Mouse (Mus musculus): Measurements from ENCODE around the gene Pid1. TPM values are rescaled to one million over a fixed set of nuclear protein-coding genes. Genes with fewer than 3 reads are reported as not detected.

The Pid1 gene
- polyA plus RNA-seq, 1 experiment from 2014 or later = 107 TPM

GRCm38 (mm10) chr1:84396787-84397186, 32.8 kb upstream of the Pid1 start:
- Histone ChIP-seq H3K9ac (ENCODE audit: low read depth, low read length) (no peak overlapping the region), H3K4me2 (ENCODE audit: low read length) (no peak overlapping the region), H3K4me3 (ENCODE audit: low read length) (no peak overlapping the region), H3K9me3 (ENCODE audit: control insufficient read depth, low read length) (no peaks in the 10 kb centered on the region), H3K27ac (ENCODE audit: low read depth, low read length) (no peak overlapping the region), H3K36me3 (ENCODE audit: control insufficient read depth, insufficient read depth, low read length) (no peaks in the 10 kb centered on the region), H3K4me1 (ENCODE audit: control insufficient read depth, insufficient read depth, low read depth, low read length) (no peaks in the 10 kb centered on the region), H3K27me3 (replicated peaks; ENCODE audit: control insufficient read depth, insufficient read depth, low read length) (no peaks in the 10 kb centered on the region)
- no peak for ATAC-seq
- 77% methylated on average over 3 of the region's 3 CpGs for WGBS

GRCm38 (mm10) chr1:84395928-84396327, 31.9 kb upstream of the Pid1 start:
- H3K4me2 ChIP-seq (ENCODE audit: low read length) = no peak overlapping the region
- no peaks in the 10 kb centered on the region for H3K4me1 ChIP-seq (ENCODE audit: control insufficient read depth, insufficient read depth, low read depth, low read length)
- H3K9me3 ChIP-seq (ENCODE audit: control insufficient read depth, low read length) = no peaks in the 10 kb centered on the region
- H3K9ac ChIP-seq (ENCODE audit: low read depth, low read length) = no peak overlapping the region
- H3K27me3 ChIP-seq (replicated peaks; ENCODE audit: control insufficient read depth, insufficient read depth, low read length) = no peaks in the 10 kb centered on the region
- WGBS = 80% methylated on average over 8 of the region's 8 CpGs
- H3K4me3 ChIP-seq (ENCODE audit: low read length) = no peak overlapping the region
- no peak overlapping the region for H3K27ac ChIP-seq (ENCODE audit: low read depth, low read length)
- no peaks in the 10 kb centered on the region for H3K36me3 ChIP-seq (ENCODE audit: control insufficient read depth, insufficient read depth, low read length)
- ATAC-seq = no peak

- H3K36me3 ChIP-seq (ENCODE audit: control insufficient read depth, insufficient read depth, low read length) = no peaks in the 10 kb centered on the region
- H3K4me2 ChIP-seq (ENCODE audit: low read length) = no peak overlapping the region
- 94% methylated on average over 4 of the region's 4 CpGs for WGBS
- no peaks in the 10 kb centered on the region for H3K9me3 ChIP-seq (ENCODE audit: control insufficient read depth, low read length)
- H3K27ac ChIP-seq (ENCODE audit: low read depth, low read length) = no peak overlapping the region
- H3K4me3 ChIP-seq (ENCODE audit: low read length) = no peak overlapping the region
- H3K27me3 ChIP-seq (replicated peaks; ENCODE audit: control insufficient read depth, insufficient read depth, low read length) = no peaks in the 10 kb centered on the region
- no peak for ATAC-seq
- no peak overlapping the region for H3K9ac ChIP-seq (ENCODE audit: low read depth, low read length)
- H3K4me1 ChIP-seq (ENCODE audit: control insufficient read depth, insufficient read depth, low read depth, low read length) = no peaks in the 10 kb centered on the region; the same call in 1 of the 2 replicates
These were observed 27.0 kb upstream of the Pid1 start for GRCm38 (mm10) chr1:84390961-84391360.

- Histone ChIP-seq H3K9ac (ENCODE audit: low read depth, low read length) (no peak overlapping the region), H3K36me3 (ENCODE audit: control insufficient read depth, insufficient read depth, low read length) (peaks cover 8% of the 10 kb centered on the region), H3K4me2 (ENCODE audit: low read length) (no peak overlapping the region), H3K9me3 (ENCODE audit: control insufficient read depth, low read length) (no peaks in the 10 kb centered on the region), H3K27ac (ENCODE audit: low read depth, low read length) (peak overlapping the region; percentile 56; the same call in 1 of the 2 replicates), H3K4me1 (ENCODE audit: control insufficient read depth, insufficient read depth, low read depth, low read length) (no peaks in the 10 kb centered on the region; the same call in 1 of the 2 replicates), H3K4me3 (ENCODE audit: low read length) (no peak overlapping the region), H3K27me3 (replicated peaks; ENCODE audit: control insufficient read depth, insufficient read depth, low read length) (no peaks in the 10 kb centered on the region)
- WGBS = 47% methylated on average over 4 of the region's 4 CpGs
- ATAC-seq = peak; percentile 57
These were observed 23.6 kb upstream of the Pid1 start for GRCm38 (mm10) chr1:84387616-84388015.

GRCm38 (mm10) chr1:84386481-84387146, 22.6 kb upstream of the Pid1 start:
- ATAC-seq = no peak
- peaks cover 8% of the 10 kb centered on the region for H3K36me3 ChIP-seq (ENCODE audit: control insufficient read depth, insufficient read depth, low read length)
- H3K9me3 ChIP-seq (ENCODE audit: control insufficient read depth, low read length) = no peaks in the 10 kb centered on the region
- H3K9ac ChIP-seq (ENCODE audit: low read depth, low read length) = no peak overlapping the region
- H3K27ac ChIP-seq (ENCODE audit: low read depth, low read length) = no peak overlapping the region; the same call in 1 of the 2 replicates
- H3K4me3 ChIP-seq (ENCODE audit: low read length) = no peak overlapping the region
- no peaks in the 10 kb centered on the region; the same call in 1 of the 2 replicates for H3K4me1 ChIP-seq (ENCODE audit: control insufficient read depth, insufficient read depth, low read depth, low read length)
- WGBS = 62% methylated on average over 8 of the region's 8 CpGs
- H3K4me2 ChIP-seq (ENCODE audit: low read length) = no peak overlapping the region
- H3K27me3 ChIP-seq (replicated peaks; ENCODE audit: control insufficient read depth, insufficient read depth, low read length) = no peaks in the 10 kb centered on the region

GRCm38 (mm10) chr1:84382709-84383108, 18.7 kb upstream of the Pid1 start:
- Histone ChIP-seq H3K4me2 (ENCODE audit: low read length) (no peak overlapping the region), H3K27me3 (replicated peaks; ENCODE audit: control insufficient read depth, insufficient read depth, low read length) (no peaks in the 10 kb centered on the region), H3K4me3 (ENCODE audit: low read length) (no peak overlapping the region), H3K4me1 (ENCODE audit: control insufficient read depth, insufficient read depth, low read depth, low read length) (no peaks in the 10 kb centered on the region; the same call in 1 of the 2 replicates), H3K36me3 (ENCODE audit: control insufficient read depth, insufficient read depth, low read length) (peaks cover 8% of the 10 kb centered on the region), H3K27ac (ENCODE audit: low read depth, low read length) (no peak overlapping the region), H3K9ac (ENCODE audit: low read depth, low read length) (no peak overlapping the region), H3K9me3 (ENCODE audit: control insufficient read depth, low read length) (no peaks in the 10 kb centered on the region)
- WGBS = 78% methylated on average over 1 of the region's 1 CpGs
- no peak for ATAC-seq

GRCm38 (mm10) chr1:84382064-84382463, 18.1 kb upstream of the Pid1 start:
- WGBS = 97% methylated on average over 5 of the region's 5 CpGs
- no peaks in the 10 kb centered on the region for H3K27me3 ChIP-seq (replicated peaks; ENCODE audit: control insufficient read depth, insufficient read depth, low read length)
- no peak overlapping the region for H3K4me2 ChIP-seq (ENCODE audit: low read length)
- no peaks in the 10 kb centered on the region for H3K9me3 ChIP-seq (ENCODE audit: control insufficient read depth, low read length)
- no peak for ATAC-seq
- no peak overlapping the region for H3K27ac ChIP-seq (ENCODE audit: low read depth, low read length)
- no peak overlapping the region for H3K9ac ChIP-seq (ENCODE audit: low read depth, low read length)
- peaks cover 8% of the 10 kb centered on the region for H3K36me3 ChIP-seq (ENCODE audit: control insufficient read depth, insufficient read depth, low read length)
- H3K4me1 ChIP-seq (ENCODE audit: control insufficient read depth, insufficient read depth, low read depth, low read length) = no peaks in the 10 kb centered on the region
- no peak overlapping the region for H3K4me3 ChIP-seq (ENCODE audit: low read length)

GRCm38 (mm10) chr1:84380895-84381294, 16.9 kb upstream of the Pid1 start:
- Histone ChIP-seq H3K9ac (ENCODE audit: low read depth, low read length) (no peak overlapping the region), H3K36me3 (ENCODE audit: control insufficient read depth, insufficient read depth, low read length) (peaks cover 8% of the 10 kb centered on the region), H3K9me3 (ENCODE audit: control insufficient read depth, low read length) (no peaks in the 10 kb centered on the region), H3K27me3 (replicated peaks; ENCODE audit: control insufficient read depth, insufficient read depth, low read length) (no peaks in the 10 kb centered on the region), H3K27ac (ENCODE audit: low read depth, low read length) (no peak overlapping the region), H3K4me1 (ENCODE audit: control insufficient read depth, insufficient read depth, low read depth, low read length) (no peaks in the 10 kb centered on the region), H3K4me3 (ENCODE audit: low read length) (no peak overlapping the region), H3K4me2 (ENCODE audit: low read length) (no peak overlapping the region)
- no peak for ATAC-seq
- 82% methylated on average over 3 of the region's 3 CpGs for WGBS

GRCm38 (mm10) chr1:84367733-84368132, 3.8 kb upstream of the Pid1 start:
- H3K36me3 ChIP-seq (ENCODE audit: control insufficient read depth, insufficient read depth, low read length) = no peaks in the 10 kb centered on the region
- no peak overlapping the region for H3K27ac ChIP-seq (ENCODE audit: low read depth, low read length)
- no peak overlapping the region for H3K4me2 ChIP-seq (ENCODE audit: low read length)
- 80% methylated on average over 3 of the region's 3 CpGs for WGBS
- no peak for ATAC-seq
- no peaks in the 10 kb centered on the region for H3K27me3 ChIP-seq (replicated peaks; ENCODE audit: control insufficient read depth, insufficient read depth, low read length)
- H3K9ac ChIP-seq (ENCODE audit: low read depth, low read length) = no peak overlapping the region
- no peak overlapping the region for H3K4me3 ChIP-seq (ENCODE audit: low read length)
- no peaks in the 10 kb centered on the region for H3K4me1 ChIP-seq (ENCODE audit: control insufficient read depth, insufficient read depth, low read depth, low read length)
- H3K9me3 ChIP-seq (ENCODE audit: control insufficient read depth, low read length) = no peaks in the 10 kb centered on the region
